Mouse (Mus musculus): Measurements from ENCODE around the gene Zfp326. TPM values are rescaled to one million over a fixed set of nuclear protein-coding genes. Genes with fewer than 3 reads are reported as not detected.

Gene Zfp326
- polyA plus RNA-seq (2012), result 0.10 and 0.16 TPM in 2 replicates

DNA sequence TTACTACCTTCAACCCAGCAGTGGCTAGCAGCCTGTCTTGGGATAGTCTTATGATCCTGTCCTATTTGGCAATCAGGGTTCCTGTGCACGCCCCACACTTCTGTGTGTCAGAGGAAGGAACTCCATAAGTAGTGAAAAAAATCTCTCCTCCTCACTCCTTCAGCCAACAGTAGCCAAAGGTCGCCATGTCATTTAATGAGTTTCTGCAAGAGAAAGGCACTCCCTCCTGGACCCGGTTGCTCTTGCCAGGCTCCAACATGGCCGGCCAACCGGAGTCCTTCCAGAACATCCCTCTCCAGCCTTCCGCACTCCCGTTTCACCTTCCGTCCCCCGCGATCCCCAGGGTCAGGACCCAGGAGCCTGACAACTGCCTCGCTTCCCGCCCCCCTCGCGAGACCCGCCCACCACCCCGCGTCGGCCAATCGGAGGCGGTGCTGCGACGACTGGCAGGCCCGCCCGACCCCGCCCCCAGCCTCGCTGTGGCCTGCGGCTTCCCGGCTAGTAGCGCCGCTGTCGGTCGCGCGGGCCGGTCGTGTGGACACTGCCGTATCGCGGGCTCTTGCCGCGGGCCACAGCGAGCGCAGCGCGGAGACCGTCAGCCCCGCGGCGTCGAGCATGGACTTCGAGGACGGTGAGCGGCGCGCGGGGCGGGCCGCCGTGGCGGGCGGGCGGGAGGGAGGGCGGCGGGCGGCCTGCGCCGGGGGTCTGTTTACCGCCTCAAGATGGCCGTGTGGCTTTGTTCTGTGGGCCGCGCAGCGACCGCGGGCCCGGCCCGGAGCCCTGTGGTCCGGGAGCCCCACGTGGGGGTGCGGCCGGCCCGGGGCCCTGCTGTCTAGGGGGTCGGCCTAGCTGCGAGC lies at the start of gene Zfp326:
Gene Zfp326 (plus strand): TSS at position 498 of the 857 bp plus-strand sequence.
- H3K9me3 ChIP-seq (ENCODE audit: control insufficient read depth, low read length), result no peaks in the 10 kb centered on the region
- H3K4me3 ChIP-seq (replicated peaks), result peak within 1 kb of the TSS; percentile 71
- peaks cover 3% of the 10 kb centered on the region for H3K36me3 ChIP-seq (ENCODE audit: control insufficient read depth)
- H3K4me1 ChIP-seq (ENCODE audit: control insufficient read depth), result peaks cover 32% of the 10 kb centered on the region
- no peak for TF ChIP-seq TAL1 (IDR thresholded peaks at IDR 0.05; ENCODE audit: low read length)
- no peak for TF ChIP-seq GATA1 (IDR thresholded peaks at IDR 0.05; ENCODE audit: low read length)
- H3K27me3 ChIP-seq (ENCODE audit: control insufficient read depth), result peaks cover 28% of the 10 kb centered on the region

DNA sequence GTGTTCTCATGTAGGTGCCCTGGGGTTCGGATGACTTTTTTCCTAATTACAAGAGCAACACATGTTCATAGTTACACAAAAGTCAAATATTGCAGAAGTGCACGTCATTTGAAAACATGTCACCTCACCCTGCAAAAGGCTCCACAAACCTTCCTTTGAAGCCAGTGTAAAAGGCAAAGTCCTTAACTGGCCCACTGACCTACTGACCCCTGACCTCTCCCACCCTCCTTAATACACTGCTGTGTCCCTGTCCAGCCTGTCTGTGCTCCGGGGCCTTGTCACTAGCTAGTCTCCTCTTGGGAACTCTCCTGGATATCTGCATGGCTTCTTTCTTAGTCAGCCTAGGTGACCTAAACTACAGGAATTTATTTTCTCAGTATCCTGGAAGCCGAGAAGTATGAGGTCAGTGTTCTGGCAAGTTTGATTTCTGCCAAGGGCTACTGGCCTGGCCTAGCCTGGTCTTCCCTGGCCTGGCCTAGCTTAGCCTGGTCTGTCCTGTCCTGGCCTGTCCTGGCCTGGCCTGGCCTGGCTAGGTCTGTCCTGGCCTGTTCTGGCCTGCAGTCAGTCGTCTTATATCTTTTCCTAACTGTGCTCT lies 49.4 kb upstream of the Zfp326 start:
- TF ChIP-seq GATA1 (IDR thresholded peaks at IDR 0.05; ENCODE audit: low read length) (no peak), TAL1 (IDR thresholded peaks at IDR 0.05; ENCODE audit: low read length) (no peak)
- H3K36me3 ChIP-seq (ENCODE audit: control insufficient read depth), result no peaks in the 10 kb centered on the region
- H3K4me1 ChIP-seq (ENCODE audit: control insufficient read depth), result peaks cover 23% of the 10 kb centered on the region

DNA sequence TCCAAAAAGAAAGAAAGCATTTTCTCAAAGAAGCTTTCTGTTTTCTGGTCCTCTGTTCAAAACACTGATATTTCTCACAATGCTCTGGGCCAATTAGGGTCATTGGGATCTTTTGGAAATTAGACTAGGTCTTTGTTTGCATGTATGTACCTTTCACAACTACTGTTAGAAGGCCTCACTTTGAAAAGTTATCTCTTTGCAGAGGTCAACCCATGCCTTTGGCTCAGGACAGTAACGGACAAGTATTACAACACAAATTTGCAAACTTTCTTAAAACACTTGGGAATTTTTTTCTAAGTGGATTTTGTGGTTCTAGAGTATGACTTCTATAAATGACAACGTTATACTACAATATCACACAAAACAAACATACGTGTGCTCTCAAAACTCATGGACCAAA lies 48.3 kb upstream of the Zfp326 start:
- Histone ChIP-seq H3K9me3 (ENCODE audit: control insufficient read depth, low read length) (no peaks in the 10 kb centered on the region), H3K4me3 (replicated peaks) (no peak overlapping the region), H3K4me1 (ENCODE audit: control insufficient read depth) (peaks cover 23% of the 10 kb centered on the region), H3K36me3 (ENCODE audit: control insufficient read depth) (no peaks in the 10 kb centered on the region), H3K27me3 (ENCODE audit: control insufficient read depth) (no peaks in the 10 kb centered on the region)
- no peak for TF ChIP-seq GATA1 (IDR thresholded peaks at IDR 0.05; ENCODE audit: low read length)
- no peak for TF ChIP-seq TAL1 (IDR thresholded peaks at IDR 0.05; ENCODE audit: low read length)

More for the DNA sequence above, 49.4 kb upstream of the Zfp326 start:
- Histone ChIP-seq H3K9me3 (ENCODE audit: control insufficient read depth, low read length) (no peaks in the 10 kb centered on the region), H3K27me3 (ENCODE audit: control insufficient read depth) (no peaks in the 10 kb centered on the region), H3K4me3 (replicated peaks) (no peak overlapping the region)

DNA sequence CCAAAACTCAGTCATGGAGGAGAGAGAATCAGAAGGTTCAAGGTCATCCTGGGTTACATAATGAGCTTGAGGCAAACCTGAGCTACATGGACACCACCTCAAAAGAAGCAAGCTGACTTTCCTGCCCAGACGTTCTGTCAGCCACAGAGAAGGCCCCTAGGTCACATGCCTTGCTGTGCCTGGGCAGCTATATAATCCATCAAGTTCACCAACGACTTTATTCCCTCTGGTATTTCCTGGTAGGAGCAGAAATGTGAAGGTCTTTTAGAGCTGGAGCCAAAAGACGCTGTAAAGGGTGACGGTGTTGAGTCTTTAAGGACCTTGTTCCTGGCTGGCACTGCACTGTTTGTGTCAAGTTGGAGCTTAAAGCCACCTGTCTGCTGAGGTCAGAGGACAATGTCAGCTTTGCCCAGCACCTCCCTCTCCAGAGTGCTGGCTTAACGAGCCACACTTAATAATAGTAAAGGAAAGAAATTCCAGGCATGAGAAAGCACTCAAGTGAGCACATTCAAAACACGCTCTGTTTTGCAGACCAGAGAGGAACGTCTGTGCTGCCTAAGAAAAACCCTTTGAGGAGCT lies 47.3 kb upstream of the Zfp326 start:
- Histone ChIP-seq H3K9me3 (ENCODE audit: control insufficient read depth, low read length) (no peaks in the 10 kb centered on the region), H3K4me3 (replicated peaks) (no peak overlapping the region), H3K4me1 (ENCODE audit: control insufficient read depth) (peaks cover 21% of the 10 kb centered on the region), H3K27me3 (ENCODE audit: control insufficient read depth) (no peaks in the 10 kb centered on the region), H3K36me3 (ENCODE audit: control insufficient read depth) (no peaks in the 10 kb centered on the region)
- no peak for TF ChIP-seq GATA1 (IDR thresholded peaks at IDR 0.05; ENCODE audit: low read length)
- TF ChIP-seq TAL1 (IDR thresholded peaks at IDR 0.05; ENCODE audit: low read length), result no peak

DNA sequence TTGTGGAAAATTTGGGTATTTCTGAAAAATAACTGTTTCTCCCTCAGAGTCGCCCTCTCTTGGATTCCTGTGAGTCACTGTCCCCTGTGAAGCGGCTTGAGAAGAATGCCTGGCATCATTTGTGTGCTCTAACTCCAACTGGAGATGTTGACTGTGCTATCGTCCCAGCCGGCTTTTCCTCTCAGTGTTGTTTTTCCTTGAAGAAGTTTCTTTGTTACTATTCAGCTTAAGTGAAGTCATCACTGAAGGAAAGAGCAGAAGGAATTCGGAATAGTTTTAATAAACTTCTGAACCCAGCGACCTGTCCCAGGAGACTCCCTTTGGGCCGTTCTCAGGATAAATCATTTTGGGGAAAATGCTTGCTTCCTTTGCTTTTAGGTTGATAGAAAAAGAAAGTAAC lies 44.2 kb upstream of the Zfp326 start:
- no peaks in the 10 kb centered on the region for H3K9me3 ChIP-seq (ENCODE audit: control insufficient read depth, low read length)
- no peaks in the 10 kb centered on the region for H3K4me1 ChIP-seq (ENCODE audit: control insufficient read depth)
- no peaks in the 10 kb centered on the region for H3K36me3 ChIP-seq (ENCODE audit: control insufficient read depth)
- no peak overlapping the region for H3K4me3 ChIP-seq (replicated peaks)
- no peaks in the 10 kb centered on the region; the same call in 1 of the 2 replicates for H3K27me3 ChIP-seq (ENCODE audit: control insufficient read depth)
- TF ChIP-seq TAL1 (IDR thresholded peaks at IDR 0.05; ENCODE audit: low read length) (no peak), GATA1 (IDR thresholded peaks at IDR 0.05; ENCODE audit: low read length) (no peak)

DNA sequence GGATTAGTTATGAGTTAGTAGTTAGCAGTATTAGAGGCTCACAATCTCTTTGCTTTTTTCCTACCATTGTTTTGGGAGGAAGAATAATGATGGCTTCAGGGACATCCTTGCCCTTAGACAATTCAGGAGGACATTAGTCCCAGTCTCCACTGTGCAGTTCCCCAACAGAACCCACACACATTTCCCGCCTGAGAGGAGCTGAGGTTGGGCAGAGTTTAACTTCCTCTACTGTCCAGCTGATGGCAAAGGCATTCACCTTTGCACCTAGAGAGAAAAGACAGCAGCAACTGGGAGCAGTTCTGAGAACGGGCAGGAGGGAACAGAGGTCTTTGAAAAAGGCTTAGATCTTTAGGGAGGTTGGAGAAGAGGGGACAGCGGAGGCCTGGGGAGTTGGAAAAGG lies 42.4 kb upstream of the Zfp326 start:
- Histone ChIP-seq H3K4me3 (replicated peaks) (no peak overlapping the region), H3K36me3 (ENCODE audit: control insufficient read depth) (no peaks in the 10 kb centered on the region), H3K27me3 (ENCODE audit: control insufficient read depth) (no peaks in the 10 kb centered on the region; the same call in 1 of the 2 replicates), H3K4me1 (ENCODE audit: control insufficient read depth) (no peaks in the 10 kb centered on the region), H3K9me3 (ENCODE audit: control insufficient read depth, low read length) (no peaks in the 10 kb centered on the region)
- no peak for TF ChIP-seq TAL1 (IDR thresholded peaks at IDR 0.05; ENCODE audit: low read length)
- TF ChIP-seq GATA1 (IDR thresholded peaks at IDR 0.05; ENCODE audit: low read length), result no peak

DNA sequence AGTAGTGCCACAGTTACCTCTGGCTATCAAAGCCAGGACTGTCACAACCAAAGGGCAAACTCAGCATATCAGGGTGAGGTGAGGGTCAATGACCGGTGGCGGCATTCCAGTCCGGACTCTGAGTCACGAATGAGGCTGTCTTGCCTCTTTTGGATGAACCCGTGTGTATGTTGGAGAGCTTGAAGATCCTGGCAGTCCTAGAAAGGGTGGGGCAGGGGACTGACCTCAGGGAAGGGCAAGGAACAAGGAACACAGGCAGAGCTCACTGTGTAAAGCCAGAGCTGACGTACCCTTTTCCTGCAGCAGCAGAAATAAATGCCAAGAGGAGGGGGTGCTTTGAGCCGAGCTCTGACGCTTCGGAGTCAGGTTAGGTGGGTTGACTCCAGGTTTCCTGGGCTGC lies 40.4 kb upstream of the Zfp326 start:
- no peak overlapping the region for H3K4me3 ChIP-seq (replicated peaks)
- H3K4me1 ChIP-seq (ENCODE audit: control insufficient read depth), result peaks cover 2% of the 10 kb centered on the region
- H3K36me3 ChIP-seq (ENCODE audit: control insufficient read depth), result no peaks in the 10 kb centered on the region
- TF ChIP-seq GATA1 (IDR thresholded peaks at IDR 0.05; ENCODE audit: low read length) (no peak), TAL1 (IDR thresholded peaks at IDR 0.05; ENCODE audit: low read length) (no peak)
- H3K27me3 ChIP-seq (ENCODE audit: control insufficient read depth), result no peaks in the 10 kb centered on the region; the same call in 1 of the 2 replicates
- no peaks in the 10 kb centered on the region for H3K9me3 ChIP-seq (ENCODE audit: control insufficient read depth, low read length)

DNA sequence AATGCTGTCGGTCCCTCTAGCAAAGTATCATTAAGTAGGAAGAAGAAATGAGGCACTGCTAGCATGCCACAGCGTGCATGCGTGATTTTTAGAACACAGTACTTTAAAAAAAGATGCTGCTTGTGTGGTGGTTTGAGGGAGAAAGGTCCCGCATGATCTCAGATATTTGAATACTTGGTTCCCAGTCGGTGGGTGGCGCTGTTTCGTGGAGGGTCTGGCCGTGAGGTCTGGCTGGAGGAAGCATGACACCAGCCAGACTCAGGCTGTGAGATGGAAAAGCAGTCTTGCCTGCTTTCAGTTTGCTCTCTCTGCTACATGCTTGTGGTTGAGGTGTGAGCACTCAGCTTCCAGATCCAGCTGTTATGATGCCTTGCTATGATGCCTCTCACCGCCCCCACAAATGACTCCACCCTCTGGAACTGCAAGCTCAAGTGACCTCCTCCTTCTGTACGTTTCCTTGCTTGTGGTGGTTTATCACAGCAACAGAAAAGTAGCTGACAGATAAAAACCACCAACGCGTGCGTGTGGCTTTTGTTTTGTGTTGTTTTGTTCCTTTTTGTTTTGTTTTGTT lies 36.5 kb upstream of the Zfp326 start:
- TF ChIP-seq GATA1 (IDR thresholded peaks at IDR 0.05; ENCODE audit: low read length), result no peak
- TF ChIP-seq TAL1 (IDR thresholded peaks at IDR 0.05; ENCODE audit: low read length), result no peak
- Histone ChIP-seq H3K36me3 (ENCODE audit: control insufficient read depth) (no peaks in the 10 kb centered on the region), H3K9me3 (ENCODE audit: control insufficient read depth, low read length) (no peaks in the 10 kb centered on the region), H3K4me1 (ENCODE audit: control insufficient read depth) (peaks cover 2% of the 10 kb centered on the region), H3K4me3 (replicated peaks) (no peak overlapping the region), H3K27me3 (ENCODE audit: control insufficient read depth) (no peaks in the 10 kb centered on the region; the same call in 1 of the 2 replicates)

All from erythroblast, embryonic 14.5 days (primary cell).